Mouse (Mus musculus) lung, embryonic 15.5 days (tissue): ENCODE results near the gene Hhipl2. TPM values are rescaled to one million over a fixed set of nuclear protein-coding genes. Genes with fewer than 3 reads are reported as not detected.
"Not testable (repeated sequence)": the region's sequence is repeated elsewhere in the genome, so short reads cannot be mapped to it uniquely, and the experiment has no call there.

ENCODE experiments used
- ATAC-seq: fragments of 200-750 bp; cut with Nextera tagmentation; 2 replicates; pipeline ENCODE4 v1.8.0; 2017; ENCODE audit warnings: moderate number of reproducible peaks, borderline replicate concordance; ENCODE audit not compliant: low FRiP score, low TSS enrichment; ENCODE audit errors: extremely low read depth
- H3K27ac ChIP-seq: fragments of 300-500 bp; sonication (generic); 2 replicates; pipeline ENCODE4 v1.5.1; 2015; ENCODE audit warnings: moderate library complexity, mild to moderate bottlenecking, inconsistent platforms
- H3K27me3 ChIP-seq: fragments of 300-500 bp; sonication (generic); 2 replicates; pipeline ENCODE4 v1.6.1; 2015; ENCODE audit warnings: inconsistent platforms
- H3K36me3 ChIP-seq: fragments of 300-500 bp; sonication (generic); 2 replicates; pipeline ENCODE4 v1.6.1; 2015; ENCODE audit warnings: inconsistent platforms
- H3K4me1 ChIP-seq: fragments of 300-500 bp; sonication (generic); 2 replicates; pipeline ENCODE4 v1.6.1; 2015; ENCODE audit warnings: inconsistent platforms
- H3K4me2 ChIP-seq: fragments of 300-500 bp; sonication (generic); 2 replicates; pipeline ENCODE4 v1.6.1; 2015; ENCODE audit warnings: inconsistent platforms, mild to moderate bottlenecking, moderate library complexity
- H3K4me3 ChIP-seq: fragments of 300-500 bp; sonication (generic); 2 replicates; pipeline ENCODE4 v1.5.1; 2015; ENCODE audit warnings: mild to moderate bottlenecking, inconsistent platforms
- H3K9ac ChIP-seq: fragments of 300-500 bp; sonication (generic); 2 replicates; pipeline ENCODE4 v1.6.1; 2015; ENCODE audit warnings: inconsistent platforms
- H3K9me3 ChIP-seq: fragments of 300-500 bp; sonication (generic); 2 replicates; pipeline ENCODE4 v1.6.1; 2016; ENCODE audit warnings: inconsistent platforms
- WGBS: fragments of 180-500 bp; shearing (Covaris S2); methylation state at CpG from one replicate; pipeline ENCODE4 v1.1.7; 2015; 5-methylcytosine and 5-hydroxymethylcytosine counted together
- polyA plus RNA-seq: library from polyadenylated mRNA; unstranded; fragments of >200 nt; fragmentation: Nextera tagmentation; extraction: Ambion mirVana; gene quantifications from 2 replicates; pipeline ENCODE4 v1.2.1, GENCODE M21; 2015

The Hhipl2 gene
- polyA plus RNA-seq = 0.06 and 0.36 TPM in 2 replicates

GRCm38 (mm10) chr1:183417873-183418272, at the start of gene Hhipl2:
TSS of gene Hhipl2 (plus strand) at chr1:183418215.
- ATAC-seq = no peak
- H3K36me3 ChIP-seq = no peaks in the 10 kb centered on the region
- no peak within 1 kb of the TSS for H3K4me2 ChIP-seq
- H3K4me1 ChIP-seq = no peaks in the 10 kb centered on the region
- whole genome bisulfite sequencing = 56% methylated on average over 12 of the region's 12 CpGs
- no peak within 1 kb of the TSS for H3K4me3 ChIP-seq
- no peak within 1 kb of the TSS for H3K27ac ChIP-seq
- H3K9me3 ChIP-seq = no peaks in the 10 kb centered on the region
- no peaks in the 10 kb centered on the region for H3K27me3 ChIP-seq
- no peak within 1 kb of the TSS for H3K9ac ChIP-seq

- Histone ChIP-seq H3K4me1 (peaks cover 13% of the 10 kb centered on the region), H3K4me3 (peak overlapping the region; percentile 80), H3K36me3 (peaks cover 16% of the 10 kb centered on the region; the same call in 1 of the 2 replicates), H3K9me3 (no peaks in the 10 kb centered on the region), H3K27ac (peak overlapping the region; percentile 67; the same call in 1 of the 2 replicates), H3K4me2 (peak overlapping the region; percentile 80), H3K9ac (peak overlapping the region; percentile 77), H3K27me3 (no peaks in the 10 kb centered on the region)
- peak; percentile 79 for ATAC-seq
- 1% methylated on average over 56 of the region's 56 CpGs for WGBS
Measured at GRCm38 (mm10) chr1:183368601-183369400, 49.2 kb upstream of the Hhipl2 start.

- peak within 1 kb of the TSS; percentile 80 for H3K4me2 ChIP-seq
- peak within 1 kb of the TSS; percentile 67; the same call in 1 of the 2 replicates for H3K27ac ChIP-seq
- peaks cover 9% of the 10 kb centered on the region; the same call in 1 of the 2 replicates for H3K36me3 ChIP-seq
- under 1% methylated on average over 34 of the region's 51 CpGs for WGBS
- H3K4me3 ChIP-seq = peak within 1 kb of the TSS; percentile 80
- peak within 1 kb of the TSS; percentile 77 for H3K9ac ChIP-seq
- H3K4me1 ChIP-seq = peaks cover 13% of the 10 kb centered on the region
- H3K9me3 ChIP-seq = no peaks in the 10 kb centered on the region
- ATAC-seq = peak; percentile 98
- no peaks in the 10 kb centered on the region for H3K27me3 ChIP-seq
Measured at GRCm38 (mm10) chr1:183369427-183370014, 48.5 kb upstream of the Hhipl2 start, which contains the start of gene Mia3. TSS of gene Mia3 (minus strand) at chr1:183369553.

GRCm38 (mm10) chr1:183374728-183375127, 43.3 kb upstream of the Hhipl2 start:
- 75% methylated on average over 5 of the region's 5 CpGs for WGBS
- ATAC-seq = no peak
- H3K27me3 ChIP-seq = no peaks in the 10 kb centered on the region
- no peaks in the 10 kb centered on the region for H3K36me3 ChIP-seq
- no peaks in the 10 kb centered on the region for H3K4me1 ChIP-seq
- H3K27ac ChIP-seq = no peak overlapping the region
- no peak overlapping the region for H3K4me2 ChIP-seq
- H3K9ac ChIP-seq = no peak overlapping the region
- no peaks in the 10 kb centered on the region for H3K9me3 ChIP-seq
- H3K4me3 ChIP-seq = no peak overlapping the region

- 64% methylated on average over 4 of the region's 4 CpGs for WGBS
- Histone ChIP-seq H3K4me3 (no peak overlapping the region), H3K27me3 (no peaks in the 10 kb centered on the region), H3K36me3 (no peaks in the 10 kb centered on the region), H3K9ac (no peak overlapping the region), H3K9me3 (no peaks in the 10 kb centered on the region), H3K4me2 (no peak overlapping the region), H3K4me1 (no peaks in the 10 kb centered on the region), H3K27ac (no peak overlapping the region)
- no peak for ATAC-seq
Measured at GRCm38 (mm10) chr1:183377045-183377444, 41.0 kb upstream of the Hhipl2 start.

- WGBS = 76% methylated on average over 10 of the region's 10 CpGs
- no peak overlapping the region for H3K4me3 ChIP-seq
- no peak overlapping the region for H3K9ac ChIP-seq
- peaks cover 5% of the 10 kb centered on the region; the same call in 1 of the 2 replicates for H3K27me3 ChIP-seq
- ATAC-seq = no peak
- no peaks in the 10 kb centered on the region for H3K9me3 ChIP-seq
- H3K4me1 ChIP-seq = no peaks in the 10 kb centered on the region
- no peaks in the 10 kb centered on the region for H3K36me3 ChIP-seq
- no peak overlapping the region for H3K27ac ChIP-seq
- no peak overlapping the region for H3K4me2 ChIP-seq
Measured at GRCm38 (mm10) chr1:183378321-183378941, 39.6 kb upstream of the Hhipl2 start.

GRCm38 (mm10) chr1:183379376-183379775, 38.6 kb upstream of the Hhipl2 start:
- H3K27me3 ChIP-seq, H3K36me3 ChIP-seq, H3K9ac ChIP-seq, ATAC-seq, H3K4me2 ChIP-seq, H3K9me3 ChIP-seq, H3K27ac ChIP-seq, H3K4me1 ChIP-seq, H3K4me3 ChIP-seq: not testable (repeated sequence)
- WGBS = 70% methylated on average over 3 of the region's 3 CpGs

- H3K27me3 ChIP-seq = peaks cover 19% of the 10 kb centered on the region; the same call in 1 of the 2 replicates
- H3K4me3 ChIP-seq = no peak overlapping the region
- H3K36me3 ChIP-seq = no peaks in the 10 kb centered on the region
- no peak overlapping the region for H3K27ac ChIP-seq
- no peak for ATAC-seq
- H3K4me2 ChIP-seq = no peak overlapping the region
- WGBS = 69% methylated on average over 5 of the region's 5 CpGs
- H3K4me1 ChIP-seq = no peaks in the 10 kb centered on the region
- H3K9ac ChIP-seq = no peak overlapping the region
- H3K9me3 ChIP-seq = no peaks in the 10 kb centered on the region
Measured at GRCm38 (mm10) chr1:183381816-183382215, 36.2 kb upstream of the Hhipl2 start.

GRCm38 (mm10) chr1:183382621-183383020, 35.4 kb upstream of the Hhipl2 start:
- WGBS = 85% methylated on average over 2 of the region's 2 CpGs
- H3K4me3 ChIP-seq = no peak overlapping the region
- no peak overlapping the region for H3K9ac ChIP-seq
- H3K27ac ChIP-seq = no peak overlapping the region
- H3K4me1 ChIP-seq = no peaks in the 10 kb centered on the region
- H3K4me2 ChIP-seq = no peak overlapping the region
- peaks cover 21% of the 10 kb centered on the region; the same call in 1 of the 2 replicates for H3K27me3 ChIP-seq
- H3K36me3 ChIP-seq = no peaks in the 10 kb centered on the region
- no peaks in the 10 kb centered on the region for H3K9me3 ChIP-seq
- no peak for ATAC-seq

- H3K4me3 ChIP-seq, H3K9me3 ChIP-seq, H3K9ac ChIP-seq, H3K4me1 ChIP-seq, H3K36me3 ChIP-seq, ATAC-seq, H3K4me2 ChIP-seq, H3K27ac ChIP-seq: not testable (repeated sequence)
- WGBS = 90% methylated on average over 3 of the region's 3 CpGs
- peaks cover 21% of the 10 kb centered on the region; the same call in 1 of the 2 replicates for H3K27me3 ChIP-seq
Measured at GRCm38 (mm10) chr1:183387421-183387820, 30.6 kb upstream of the Hhipl2 start.

GRCm38 (mm10) chr1:183388426-183389406, 29.3 kb upstream of the Hhipl2 start, which contains the start of gene Taf1a:
TSS of gene Taf1a (plus strand) at chr1:183388981.
- peak within 1 kb of the TSS; percentile 12; the same call in 1 of the 2 replicates for H3K27ac ChIP-seq
- H3K4me1 ChIP-seq = peaks cover 5% of the 10 kb centered on the region
- 5% methylated on average over 44 of the region's 44 CpGs for WGBS
- H3K9me3 ChIP-seq = no peaks in the 10 kb centered on the region
- peak; percentile 99 for ATAC-seq
- H3K4me3 ChIP-seq = peak within 1 kb of the TSS; percentile 54
- H3K36me3 ChIP-seq = peaks cover 13% of the 10 kb centered on the region
- peak within 1 kb of the TSS; percentile 39 for H3K9ac ChIP-seq
- peak within 1 kb of the TSS; percentile 62 for H3K4me2 ChIP-seq
- H3K27me3 ChIP-seq = 0 out of 2 replicates have a peak, but pooled peaks cover 13% of the 10 kb centered on the region
